Mouse (Mus musculus): ENCODE results near the gene Gm4131. TPM values are rescaled to one million over a fixed set of nuclear protein-coding genes. Genes with fewer than 3 reads are reported as not detected.

Gm4131 gene
- polyA plus RNA-seq, 1 experiment from 2014 or later: not detected

DNA sequence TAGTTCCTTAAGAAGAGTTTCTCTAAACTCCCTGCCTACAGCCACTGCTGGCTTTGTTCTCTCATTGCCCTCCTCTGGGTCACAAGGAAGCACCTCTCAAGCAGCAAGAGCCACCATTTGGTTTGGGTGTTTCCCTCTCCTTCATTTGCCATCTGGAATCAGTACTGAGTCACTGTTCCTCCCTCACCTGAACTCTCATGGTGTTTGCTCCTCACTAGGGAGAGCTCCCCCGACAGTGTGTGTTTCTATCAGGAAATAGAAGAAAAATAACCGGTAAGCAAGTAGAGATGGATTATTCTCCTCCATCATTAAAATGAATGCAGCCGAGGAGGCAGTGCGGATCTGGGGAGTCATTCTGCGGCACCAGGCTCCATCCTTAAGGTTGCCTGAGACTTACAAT is 2.7 kb upstream of the Gm4131 start:
- no peak overlapping the region; the same call in 1 of the 2 replicates for H3K27ac ChIP-seq
- WGBS: 83% methylated on average over 5 of the region's 5 CpGs
- no peak overlapping the region for H3K4me3 ChIP-seq
- DNase-seq (ENCODE audit: low spot score): no peak
- peaks cover 23% of the 10 kb centered on the region for H3K4me1 ChIP-seq
- no peaks in the 10 kb centered on the region for H3K36me3 ChIP-seq
- no peaks in the 10 kb centered on the region for H3K27me3 ChIP-seq (ENCODE audit: insufficient read depth, poor library complexity, severe bottlenecking)
- no peaks in the 10 kb centered on the region for H3K9me3 ChIP-seq

DNA sequence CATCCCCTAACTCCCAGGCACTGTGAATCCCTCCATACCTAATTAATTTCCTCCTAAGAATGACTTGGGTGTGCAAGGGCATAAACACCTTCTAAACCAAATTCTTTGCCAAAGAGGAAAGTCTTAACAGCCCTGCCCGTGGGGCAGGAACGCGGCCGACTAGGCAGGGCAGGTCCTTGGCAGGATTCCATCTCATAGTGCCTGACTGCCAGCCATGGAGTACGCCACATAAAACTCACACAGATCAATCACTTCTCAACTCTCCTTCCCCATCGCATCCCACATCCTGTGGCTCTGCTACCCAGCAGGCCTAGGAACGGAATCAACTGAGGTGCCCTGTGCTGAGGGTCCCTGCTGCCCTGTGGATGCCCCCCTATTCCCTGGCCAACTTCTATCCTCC is 3.0 kb downstream of the Gm4131 start:
- WGBS: 84% methylated on average over 7 of the region's 7 CpGs
- Histone ChIP-seq H3K27ac (no peak overlapping the region), H3K4me3 (no peak overlapping the region), H3K27me3 (ENCODE audit: insufficient read depth, poor library complexity, severe bottlenecking) (no peaks in the 10 kb centered on the region), H3K36me3 (no peaks in the 10 kb centered on the region), H3K9me3 (no peaks in the 10 kb centered on the region), H3K4me1 (peaks cover 14% of the 10 kb centered on the region)
- no peak for DNase-seq (ENCODE audit: low spot score)

DNA sequence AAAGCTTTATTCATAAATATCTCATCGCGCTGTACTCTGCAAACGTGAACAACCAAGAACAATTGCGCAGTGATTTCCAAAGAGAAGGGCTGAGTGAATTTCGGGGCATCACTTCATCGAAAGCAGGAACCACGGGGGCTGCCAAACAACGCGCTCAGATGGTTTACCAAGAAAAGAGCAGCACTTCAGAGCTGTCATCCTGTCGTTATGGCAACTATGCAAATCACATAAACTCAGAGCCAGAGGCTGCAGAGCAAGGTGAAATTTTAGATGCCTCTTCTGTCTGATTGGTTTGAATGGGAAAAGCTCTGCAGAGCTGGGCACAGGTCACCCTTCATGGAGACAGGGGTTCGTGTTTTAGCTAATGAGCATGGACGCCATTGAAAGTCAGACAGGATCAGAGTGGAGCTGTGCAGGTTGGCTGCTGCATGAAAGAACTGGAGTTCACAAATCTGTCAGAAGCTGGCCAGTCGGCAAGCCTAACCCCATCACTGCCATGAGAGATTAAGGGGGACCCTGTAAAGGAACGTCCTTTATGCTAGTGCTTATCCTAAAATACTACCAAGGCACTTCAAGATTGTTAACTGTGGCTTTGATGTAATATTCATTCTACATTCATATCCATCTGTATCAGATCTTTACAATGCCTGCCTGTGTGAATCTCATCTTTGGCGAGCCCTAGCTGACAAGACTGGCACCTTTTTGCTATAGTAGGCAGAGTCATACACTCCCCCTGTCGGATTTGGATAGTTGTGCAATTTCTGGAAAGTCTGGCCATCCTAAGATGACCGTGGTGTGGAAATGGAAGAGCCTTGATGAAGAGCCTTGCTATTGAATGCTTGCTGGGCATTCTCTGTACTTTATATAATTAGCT is 4.6 kb downstream of the Gm4131 start:
- Histone ChIP-seq H3K27ac (no peak overlapping the region), H3K4me1 (peaks cover 11% of the 10 kb centered on the region; the same call in 1 of the 2 replicates), H3K4me3 (no peak overlapping the region), H3K36me3 (no peaks in the 10 kb centered on the region), H3K27me3 (ENCODE audit: insufficient read depth, poor library complexity, severe bottlenecking) (peaks cover 7% of the 10 kb centered on the region), H3K9me3 (no peaks in the 10 kb centered on the region)
- no peak for DNase-seq (ENCODE audit: low spot score)
- WGBS: 62% methylated on average over 17 of the region's 17 CpGs

DNA sequence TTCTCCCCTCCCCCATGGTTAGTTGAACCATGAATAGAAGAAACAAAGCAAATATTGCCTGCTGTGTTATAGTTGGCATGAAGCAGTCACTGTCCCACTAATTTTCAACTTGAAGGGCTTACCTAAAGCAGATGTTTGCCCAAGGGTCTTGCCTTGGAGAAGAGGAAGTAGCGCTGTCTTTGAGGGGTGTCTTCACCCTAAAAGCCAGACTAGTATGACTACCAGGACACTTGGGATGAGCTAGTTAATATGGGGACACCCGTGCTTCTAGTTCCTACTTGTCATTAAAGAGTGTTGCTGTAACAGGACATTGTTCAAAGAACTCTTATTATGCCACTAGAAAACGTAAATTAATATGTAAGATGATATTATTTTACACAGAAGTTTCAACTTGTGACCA is 9.6 kb downstream of the Gm4131 start:
- peaks cover 46% of the 10 kb centered on the region for H3K27me3 ChIP-seq (ENCODE audit: insufficient read depth, poor library complexity, severe bottlenecking)

DNA sequence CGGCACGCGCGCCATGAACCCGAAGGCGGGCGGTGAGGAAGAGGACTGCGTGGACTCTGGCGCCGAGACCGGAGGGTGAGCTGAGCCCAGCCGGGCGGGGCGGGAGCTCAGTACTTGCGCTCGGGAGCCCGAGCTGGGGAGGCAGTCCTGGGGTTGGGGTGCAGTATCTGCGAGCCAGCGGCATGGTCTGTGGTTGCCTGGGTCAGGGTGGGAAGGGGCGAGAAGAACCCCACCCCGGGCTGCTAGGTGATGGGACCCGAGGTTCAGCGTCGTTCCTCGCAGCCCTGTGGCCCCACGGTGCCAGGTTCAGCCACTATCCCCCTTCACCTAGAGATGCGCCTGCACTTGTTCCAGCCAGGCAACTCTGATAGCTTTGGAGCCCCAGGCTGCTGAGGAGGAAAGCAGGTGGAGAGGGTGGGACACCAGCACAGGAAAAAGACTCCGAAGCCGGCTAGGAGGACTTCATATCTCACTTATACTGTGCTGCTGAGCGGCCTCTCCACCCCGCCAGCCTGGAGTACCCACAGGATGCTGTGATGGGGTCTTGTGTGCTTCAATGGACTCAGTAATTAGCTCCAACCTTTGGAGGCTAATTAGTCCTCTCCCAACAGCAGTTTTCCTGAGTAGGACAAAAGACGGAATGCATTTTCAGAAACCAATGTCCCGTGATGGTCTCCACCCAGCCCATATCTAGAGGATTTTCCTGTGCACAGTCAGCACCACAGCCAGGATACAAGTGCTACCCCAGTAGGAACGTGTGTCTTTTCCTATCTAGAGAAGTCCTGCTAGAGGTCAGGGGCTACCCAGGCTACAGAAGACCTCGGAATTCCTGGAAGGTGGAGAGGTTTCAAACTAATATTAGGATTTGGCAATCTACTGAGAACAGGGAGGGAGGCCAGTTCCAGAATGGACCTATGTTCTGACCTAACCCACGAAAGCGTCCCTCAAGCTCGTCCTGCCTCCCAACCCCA is 10.6 kb downstream of the Gm4131 start:
- Histone ChIP-seq H3K4me3 (peak overlapping the region; percentile 80), H3K36me3 (no peaks in the 10 kb centered on the region), H3K27me3 (ENCODE audit: insufficient read depth, poor library complexity, severe bottlenecking) (peaks cover 46% of the 10 kb centered on the region), H3K9me3 (no peaks in the 10 kb centered on the region), H3K27ac (peak overlapping the region; percentile 86), H3K4me1 (peaks cover 22% of the 10 kb centered on the region; the same call in 1 of the 2 replicates)
- 8% methylated on average over 38 of the region's 38 CpGs for WGBS
- no peak for DNase-seq (ENCODE audit: low spot score)

More for the DNA sequence above, 9.6 kb downstream of the Gm4131 start:
- no peaks in the 10 kb centered on the region for H3K36me3 ChIP-seq
- H3K4me3 ChIP-seq: no peak overlapping the region
- no peak overlapping the region for H3K27ac ChIP-seq
- 73% methylated on average over 3 of the region's 3 CpGs for WGBS
- H3K4me1 ChIP-seq: peaks cover 26% of the 10 kb centered on the region; the same call in 1 of the 2 replicates
- H3K9me3 ChIP-seq: no peaks in the 10 kb centered on the region
- no peak for DNase-seq (ENCODE audit: low spot score)

DNA sequence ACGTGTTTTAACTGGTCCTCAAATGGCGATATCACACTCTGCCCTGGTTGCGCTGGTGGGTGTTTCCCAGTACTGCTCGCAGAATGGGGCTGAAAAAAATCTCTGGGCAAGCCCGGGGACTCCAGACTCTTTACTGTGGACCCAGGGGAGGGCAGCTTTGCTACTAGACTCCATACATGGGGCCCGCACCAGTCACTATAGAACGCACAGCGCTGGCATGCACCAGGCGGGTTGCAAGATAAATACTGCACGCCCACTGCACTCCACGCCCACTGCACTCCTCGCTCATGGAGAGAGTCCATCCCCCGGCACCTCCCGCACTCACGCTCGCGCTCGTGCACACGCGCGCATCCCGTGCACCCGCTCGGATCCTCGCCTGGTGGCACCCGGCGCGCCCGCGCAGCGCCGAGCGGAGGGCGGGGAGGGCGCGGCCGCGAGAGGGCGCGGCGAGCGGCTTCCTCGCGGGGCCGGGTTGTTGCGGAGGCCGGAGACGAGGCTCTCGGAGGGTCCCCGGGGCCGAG is 11.4 kb downstream of the Gm4131 start, which contains the start of gene Fam124a:
TSS of gene Fam124a (plus strand) at position 429 of the 521 bp plus-strand sequence.
- no peaks in the 10 kb centered on the region for H3K36me3 ChIP-seq
- H3K4me3 ChIP-seq: peak within 1 kb of the TSS; percentile 80
- peaks cover 46% of the 10 kb centered on the region for H3K27me3 ChIP-seq (ENCODE audit: insufficient read depth, poor library complexity, severe bottlenecking)
- WGBS: under 1% methylated on average over 51 of the region's 51 CpGs
- peaks cover 22% of the 10 kb centered on the region; the same call in 1 of the 2 replicates for H3K4me1 ChIP-seq
- peak; percentile 86 for DNase-seq (ENCODE audit: low spot score)
- peak within 1 kb of the TSS; percentile 86 for H3K27ac ChIP-seq
- H3K9me3 ChIP-seq: no peaks in the 10 kb centered on the region

DNA sequence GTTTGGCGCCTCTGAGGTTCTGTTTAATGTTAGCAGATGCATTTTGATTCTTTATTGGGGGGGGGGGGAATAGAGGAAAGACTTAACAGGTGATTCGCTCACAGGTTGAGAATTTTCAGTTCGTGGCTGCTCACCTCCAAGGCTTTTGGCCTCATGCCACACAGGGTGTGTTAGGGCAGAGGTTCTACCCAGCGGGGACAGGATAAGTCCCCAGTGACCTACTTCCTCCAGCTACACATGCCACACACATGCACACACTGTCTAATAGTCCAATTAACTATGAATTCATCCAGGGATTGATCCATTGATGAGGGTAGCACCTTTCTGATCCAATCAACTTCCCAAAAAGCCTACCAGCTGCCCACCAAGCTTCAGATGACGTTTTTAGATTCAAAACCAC is 12.9 kb downstream of the Gm4131 start:
- H3K4me3 ChIP-seq: no peak overlapping the region
- peaks cover 46% of the 10 kb centered on the region for H3K27me3 ChIP-seq (ENCODE audit: insufficient read depth, poor library complexity, severe bottlenecking)
- H3K36me3 ChIP-seq: no peaks in the 10 kb centered on the region
- no peak overlapping the region for H3K27ac ChIP-seq
- H3K9me3 ChIP-seq: no peaks in the 10 kb centered on the region
- no peak for DNase-seq (ENCODE audit: low spot score)
- 78% methylated on average over 5 of the region's 5 CpGs for WGBS
- peaks cover 22% of the 10 kb centered on the region; the same call in 1 of the 2 replicates for H3K4me1 ChIP-seq

DNA sequence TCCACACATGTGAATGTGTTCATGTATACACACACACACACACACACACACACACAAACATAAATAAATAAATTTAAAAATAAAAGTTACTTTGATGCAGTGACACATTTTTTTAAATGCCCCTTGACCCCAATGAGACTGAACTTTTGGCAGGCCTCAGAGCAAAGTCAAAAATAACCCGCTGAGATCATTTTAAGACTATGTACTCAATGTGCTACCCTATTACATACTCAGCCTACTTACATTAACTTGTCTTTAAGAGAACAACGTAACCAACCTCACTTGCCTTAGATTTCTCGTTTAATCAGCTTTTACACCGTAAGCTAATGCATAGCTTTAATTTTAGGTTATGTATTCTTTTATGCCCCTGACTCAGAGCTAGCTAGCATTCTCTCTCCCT is 13.9 kb downstream of the Gm4131 start:
- no peak overlapping the region for H3K27ac ChIP-seq
- peaks cover 17% of the 10 kb centered on the region; the same call in 1 of the 2 replicates for H3K4me1 ChIP-seq
- peaks cover 45% of the 10 kb centered on the region for H3K27me3 ChIP-seq (ENCODE audit: insufficient read depth, poor library complexity, severe bottlenecking)
- H3K9me3 ChIP-seq: no peaks in the 10 kb centered on the region
- no peak overlapping the region for H3K4me3 ChIP-seq
- H3K36me3 ChIP-seq: no peaks in the 10 kb centered on the region
- no peak for DNase-seq (ENCODE audit: low spot score)
- 86% methylated on average over 4 of the region's 4 CpGs for WGBS

DNA sequence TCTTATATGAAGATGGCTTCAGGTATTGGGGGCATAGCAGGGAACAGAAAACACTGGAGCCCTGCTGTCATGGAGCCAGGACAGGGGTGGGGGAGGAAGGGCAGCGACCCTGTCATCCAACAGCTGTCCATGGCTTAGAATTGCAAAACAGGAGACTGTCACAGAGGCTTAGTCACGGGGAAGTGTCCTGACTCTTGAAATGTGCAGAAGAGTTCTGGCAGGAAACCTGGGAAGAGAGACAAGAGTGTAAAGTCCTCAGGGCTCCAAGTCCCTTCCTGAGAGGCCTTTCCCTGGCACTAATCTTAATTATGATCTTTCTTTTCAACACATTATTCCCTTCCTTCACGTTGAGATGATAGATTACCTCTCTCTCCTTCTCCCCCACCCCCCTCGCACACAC is 16.6 kb downstream of the Gm4131 start:
- Histone ChIP-seq H3K27ac (no peak overlapping the region), H3K27me3 (ENCODE audit: insufficient read depth, poor library complexity, severe bottlenecking) (peaks cover 19% of the 10 kb centered on the region; the same call in 1 of the 2 replicates), H3K4me1 (peaks cover 4% of the 10 kb centered on the region; the same call in 1 of the 2 replicates), H3K4me3 (no peak overlapping the region), H3K36me3 (no peaks in the 10 kb centered on the region), H3K9me3 (no peaks in the 10 kb centered on the region)
- no peak for DNase-seq (ENCODE audit: low spot score)
- 26% methylated on average over 3 of the region's 4 CpGs for WGBS

DNA sequence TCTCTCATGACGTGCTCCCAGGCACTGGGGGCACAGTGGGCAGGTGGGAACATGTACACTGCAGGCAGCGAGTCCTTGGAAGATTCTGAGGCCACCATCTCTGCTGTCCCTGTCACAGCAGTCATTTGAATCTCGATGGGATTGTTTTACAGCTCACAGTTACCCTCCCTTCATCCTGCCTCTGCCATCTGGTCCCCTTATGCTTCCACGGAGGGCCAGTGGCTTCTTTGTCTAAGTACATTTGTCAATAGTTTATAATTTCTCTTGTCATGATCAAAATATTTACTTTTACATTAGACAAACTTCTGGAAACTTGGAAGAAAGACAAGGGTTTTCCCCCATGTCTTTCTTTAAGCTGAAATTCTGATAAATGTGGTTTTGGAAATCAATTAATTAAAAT is 20.0 kb downstream of the Gm4131 start:
- no peaks in the 10 kb centered on the region for H3K9me3 ChIP-seq
- no peaks in the 10 kb centered on the region for H3K27me3 ChIP-seq (ENCODE audit: insufficient read depth, poor library complexity, severe bottlenecking)
- no peak for DNase-seq (ENCODE audit: low spot score)
- no peaks in the 10 kb centered on the region for H3K4me1 ChIP-seq
- no peak overlapping the region for H3K27ac ChIP-seq
- WGBS: 63% methylated on average over 4 of the region's 4 CpGs
- no peaks in the 10 kb centered on the region for H3K36me3 ChIP-seq
- H3K4me3 ChIP-seq: no peak overlapping the region

DNA sequence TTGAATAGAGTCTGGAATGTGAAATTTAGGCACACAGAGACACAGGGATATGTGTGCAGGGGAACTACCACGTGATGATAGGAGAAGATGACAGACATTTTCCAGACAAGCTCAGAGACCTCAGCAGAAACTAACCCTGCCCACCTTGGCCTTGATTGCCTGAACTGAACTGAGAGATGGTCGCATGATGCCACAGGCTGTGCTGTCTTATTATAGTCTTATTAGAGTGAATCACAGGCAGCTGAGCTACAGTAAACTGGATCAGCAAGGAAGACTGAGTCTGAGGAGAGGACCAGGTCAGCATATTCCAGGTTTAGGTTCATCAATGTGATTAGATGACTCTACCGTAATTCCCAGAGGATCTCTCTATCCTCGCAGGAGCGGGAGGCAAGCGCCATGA is 20.4 kb downstream of the Gm4131 start:
- H3K4me1 ChIP-seq: no peaks in the 10 kb centered on the region
- no peaks in the 10 kb centered on the region for H3K9me3 ChIP-seq
- H3K36me3 ChIP-seq: no peaks in the 10 kb centered on the region
- H3K4me3 ChIP-seq: no peak overlapping the region
- no peaks in the 10 kb centered on the region for H3K27me3 ChIP-seq (ENCODE audit: insufficient read depth, poor library complexity, severe bottlenecking)
- no peak for DNase-seq (ENCODE audit: low spot score)
- H3K27ac ChIP-seq: no peak overlapping the region
- 82% methylated on average over 6 of the region's 6 CpGs for WGBS

DNA sequence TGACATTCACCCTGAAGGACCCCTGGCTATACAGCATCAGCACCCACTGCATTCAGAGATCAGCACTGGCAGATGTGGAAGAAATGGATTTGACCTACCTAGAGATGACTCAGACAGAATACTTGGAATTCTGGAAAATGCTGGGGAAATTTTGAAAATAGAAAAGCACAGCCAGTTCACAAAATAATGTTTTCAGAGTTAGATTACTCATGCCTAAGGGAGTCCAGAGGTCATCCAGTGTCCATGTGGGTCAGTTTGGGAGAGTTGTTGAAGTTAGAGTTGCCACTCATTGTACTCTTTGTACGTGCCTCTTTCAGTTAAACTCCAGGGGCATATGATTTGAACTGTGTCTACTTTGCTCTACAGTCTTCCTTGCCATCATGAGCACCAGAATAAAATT is 25.0 kb downstream of the Gm4131 start:
- no peak overlapping the region for H3K4me3 ChIP-seq
- H3K27ac ChIP-seq: no peak overlapping the region
- DNase-seq (ENCODE audit: low spot score): no peak
- H3K9me3 ChIP-seq: no peaks in the 10 kb centered on the region
- H3K36me3 ChIP-seq: no peaks in the 10 kb centered on the region
- no peaks in the 10 kb centered on the region for H3K4me1 ChIP-seq
- WGBS: 74% methylated on average over 1 of the region's 1 CpGs
- H3K27me3 ChIP-seq (ENCODE audit: insufficient read depth, poor library complexity, severe bottlenecking): no peaks in the 10 kb centered on the region

Data from heart, embryonic 10.5 days (tissue).